Mouse (Mus musculus) heart, adult 2 months (tissue): ENCODE measurements at regions not wholly inside any gene's neighbourhood (a gene's known extent, or its start where the extent isn't known, plus 50 kb on each side); places are given as distances from the start of the nearest gene placed in this dataset.

ENCODE experiments used
- DNase-seq, 2 experiments: peaks; one replicate each; pipeline ENCODE4 v3.0.0; 2021
- H3K27ac ChIP-seq: fragments of 200-600 bp; 2 replicates; pipeline ENCODE4 v1.8.1; 2022
- H3K27me3 ChIP-seq: fragments of 200-500 bp; 2 replicates; pipeline ENCODE4 v1.6.1; 2012; ENCODE audit warnings: mild to moderate bottlenecking, low read length, inconsistent platforms, mixed read lengths; ENCODE audit not compliant: control insufficient read depth, insufficient read depth
- H3K36me3 ChIP-seq: fragments of 200-500 bp; 2 replicates; pipeline ENCODE4 v1.6.1; 2012; ENCODE audit warnings: low read length, inconsistent platforms; ENCODE audit not compliant: control insufficient read depth, insufficient read depth
- H3K4me1 ChIP-seq: fragments of 200-500 bp; 2 replicates; pipeline ENCODE4 v1.6.1; 2011; ENCODE audit warnings: low read length; ENCODE audit not compliant: control insufficient read depth, insufficient read depth
- H3K4me3 ChIP-seq: fragments of 200-600 bp; 2 replicates; pipeline ENCODE4 v1.8.1; 2022
- H3K79me2 ChIP-seq: fragments of 200-500 bp; replicated peaks from 2 replicates; pipeline ENCODE4 v1.6.1; 2012; ENCODE audit warnings: mild to moderate bottlenecking, inconsistent platforms, low read length, moderate library complexity, mixed read lengths; ENCODE audit not compliant: control insufficient read depth, insufficient read depth
- H3K9ac ChIP-seq: fragments of 200-500 bp; 2 replicates; pipeline ENCODE4 v1.6.1; 2012; ENCODE audit warnings: low read depth, mild to moderate bottlenecking, control low read depth, inconsistent platforms, low read length, mixed read lengths
- CTCF ChIP-seq: fragments of 200-600 bp; IDR thresholded peaks from 2 replicates; pipeline ENCODE4 v1.8.1; 2022; ENCODE audit warnings: antibody characterized with exemption, mild to moderate bottlenecking, moderate library complexity
- EP300 ChIP-seq: fragments of 200-500 bp; IDR thresholded peaks from 2 replicates; pipeline ENCODE4 v1.6.1; 2011; ENCODE audit warnings: low read depth, low read length, control low read depth; ENCODE audit not compliant: insufficient read depth
- POLR2A ChIP-seq: fragments of 200-500 bp; IDR thresholded peaks from 2 replicates; pipeline ENCODE4 v1.6.1; 2011; ENCODE audit warnings: mild to moderate bottlenecking, low read depth, low read length, control low read depth; ENCODE audit not compliant: insufficient read depth
- WGBS: fragments of 180-500 bp; shearing (Covaris S2); methylation state at CpG from one replicate; pipeline ENCODE4 v1.1.7; 2018; 5-methylcytosine and 5-hydroxymethylcytosine counted together
- intact Hi-C: fragments of 180-260 bp; cut with DNase I; formaldehyde crosslinking; loops from one replicate; pipeline ENCODE4 v1.15.1; 2025

DNA sequence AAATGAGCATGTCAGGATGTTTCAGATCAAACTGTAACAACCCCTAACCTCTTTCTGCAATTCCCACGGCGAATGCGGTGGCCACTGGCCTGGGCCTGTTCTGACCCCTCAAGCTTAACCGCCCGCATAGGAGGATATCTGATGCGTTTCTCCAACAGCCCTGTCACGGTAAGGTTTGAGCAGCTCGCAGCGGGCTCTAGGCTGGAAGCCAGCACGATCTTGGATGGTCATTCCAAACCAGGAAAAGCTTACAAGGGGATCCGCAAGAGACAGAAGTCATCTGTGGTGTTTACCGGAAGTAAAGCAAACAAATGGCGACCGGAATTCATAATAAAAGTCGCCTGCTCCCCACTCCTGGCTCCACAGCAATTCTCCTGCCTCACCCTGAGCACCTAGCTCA, 281.7 kb downstream of the Pdcd6ip start:
- Histone ChIP-seq H3K4me3 (no peak overlapping the region), H3K27ac (no peak overlapping the region), H3K36me3 (no peaks in the 10 kb centered on the region), H3K4me1 (no peaks in the 10 kb centered on the region), H3K27me3 (no peaks in the 10 kb centered on the region), H3K9ac (no peak overlapping the region), H3K79me2 (no peaks in the 10 kb centered on the region)
- WGBS: 89% methylated on average over 15 of the region's 15 CpGs
- no peak for DNase-seq
- intact Hi-C loops: no loop called here
- no peak for TF ChIP-seq EP300
- no peak for TF ChIP-seq POLR2A
- no peak for TF ChIP-seq CTCF

DNA sequence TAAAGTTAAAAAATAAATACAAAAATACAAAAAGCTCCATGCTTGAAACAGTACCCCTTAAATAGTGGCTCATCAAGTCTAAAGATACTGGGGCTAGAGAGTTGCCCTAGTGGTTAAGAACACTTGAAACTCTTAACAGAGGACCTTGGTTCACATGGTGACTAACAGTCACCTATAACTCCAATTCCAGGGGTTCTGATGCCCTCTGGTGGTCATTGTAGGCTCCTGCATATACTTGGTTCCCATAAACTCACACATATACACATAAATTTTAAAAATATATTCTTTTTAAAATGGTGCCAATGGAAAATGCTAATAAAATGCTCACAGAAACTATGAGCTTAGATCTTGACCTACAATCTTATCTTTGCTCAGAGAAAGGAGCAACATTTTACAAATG, 286.4 kb downstream of the Pdcd6ip start:
- Histone ChIP-seq H3K36me3 (no peaks in the 10 kb centered on the region), H3K27ac (no peak overlapping the region), H3K27me3 (no peaks in the 10 kb centered on the region), H3K79me2 (no peaks in the 10 kb centered on the region), H3K4me1 (no peaks in the 10 kb centered on the region), H3K9ac (no peak overlapping the region), H3K4me3 (no peak overlapping the region)
- TF ChIP-seq CTCF: peak; percentile 35
- TF ChIP-seq POLR2A: no peak
- TF ChIP-seq EP300: no peak
- no peak for DNase-seq
- intact Hi-C loops: loop anchor here (2.0 kb wide), 1 partner anchor 207 kb away; no protein-coding TSS in a partner anchor

- TF ChIP-seq POLR2A (no peak), EP300 (no peak), CTCF (no peak)
- intact Hi-C loops: loop anchor here (2.0 kb wide), 1 partner anchor 208 kb away; no protein-coding TSS in a partner anchor
- WGBS: 90% methylated on average over 7 of the region's 7 CpGs
These were observed 286.9 kb downstream of the Pdcd6ip start for GRCm38 (mm10) chr9:113421121-113421520.

DNA sequence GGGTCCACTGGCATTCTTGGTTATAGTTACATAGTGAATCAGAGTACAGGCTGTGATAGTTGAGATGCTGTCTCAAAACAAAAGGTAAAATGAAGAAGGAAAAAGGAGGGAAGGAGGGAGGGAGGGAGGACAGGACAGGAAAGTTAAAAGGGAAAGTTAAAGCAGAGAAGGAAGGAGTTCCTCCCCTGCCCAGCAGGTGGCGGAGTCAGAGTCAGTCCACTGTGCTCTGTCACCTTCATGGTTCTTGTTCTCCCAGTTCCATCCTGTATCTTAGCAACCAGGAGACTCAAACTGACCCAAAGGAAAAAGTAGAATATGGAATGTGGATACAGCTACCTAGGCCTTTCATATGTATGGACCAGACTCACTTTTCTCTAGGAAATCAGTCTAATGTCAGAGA, 288.3 kb downstream of the Pdcd6ip start:
- Histone ChIP-seq H3K79me2 (no peaks in the 10 kb centered on the region), H3K27me3 (no peaks in the 10 kb centered on the region), H3K36me3 (no peaks in the 10 kb centered on the region), H3K4me3 (no peak overlapping the region), H3K9ac (no peak overlapping the region), H3K27ac (no peak overlapping the region), H3K4me1 (no peaks in the 10 kb centered on the region)
- TF ChIP-seq POLR2A: no peak
- peak; percentile 68 for TF ChIP-seq CTCF
- no peak for TF ChIP-seq EP300
- intact Hi-C loops: loop anchor here (2.0 kb wide), 1 partner anchor 209 kb away; no protein-coding TSS in a partner anchor
- no peak for DNase-seq
- WGBS: 94% methylated on average over 1 of the region's 1 CpGs

More at GRCm38 (mm10) chr9:113421121-113421520, 286.9 kb downstream of the Pdcd6ip start:
- H3K4me1 ChIP-seq: no peaks in the 10 kb centered on the region
- H3K27ac ChIP-seq: no peak overlapping the region
- DNase-seq: no peak
- H3K9ac ChIP-seq: no peak overlapping the region
- H3K27me3 ChIP-seq: no peaks in the 10 kb centered on the region
- H3K36me3 ChIP-seq: no peaks in the 10 kb centered on the region
- no peaks in the 10 kb centered on the region for H3K79me2 ChIP-seq
- no peak overlapping the region for H3K4me3 ChIP-seq

DNA sequence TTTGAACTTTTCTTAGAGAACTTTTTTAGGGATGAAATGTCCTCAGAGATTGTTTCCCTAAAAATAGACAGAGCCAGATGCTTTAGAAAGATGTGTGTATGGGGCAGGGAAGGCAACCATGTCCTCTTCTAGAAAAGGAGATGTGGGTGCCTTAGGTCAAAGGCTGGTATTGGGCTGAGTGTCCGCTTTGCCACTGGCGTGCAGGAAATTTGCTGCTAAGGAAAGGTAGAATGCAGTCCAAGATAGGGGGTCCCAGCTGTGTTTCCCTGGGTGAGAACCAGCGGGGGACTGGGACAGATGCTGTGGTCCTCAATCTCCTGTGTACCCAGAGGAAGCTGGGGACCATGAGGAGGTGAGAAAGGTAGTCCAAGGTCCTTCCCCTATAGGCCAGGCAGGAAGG, 291.0 kb downstream of the Pdcd6ip start:
- H3K79me2 ChIP-seq: no peaks in the 10 kb centered on the region
- H3K4me1 ChIP-seq: no peaks in the 10 kb centered on the region
- intact Hi-C loops: no loop called here
- no peak for DNase-seq
- TF ChIP-seq CTCF: no peak
- TF ChIP-seq POLR2A: no peak
- H3K4me3 ChIP-seq: no peak overlapping the region
- no peaks in the 10 kb centered on the region for H3K27me3 ChIP-seq
- WGBS: 85% methylated on average over 3 of the region's 3 CpGs
- no peak overlapping the region for H3K27ac ChIP-seq
- H3K36me3 ChIP-seq: no peaks in the 10 kb centered on the region
- H3K9ac ChIP-seq: no peak overlapping the region

GRCm38 (mm10) chr9:113415511-113415931, 292.5 kb downstream of the Pdcd6ip start:
- H3K27ac ChIP-seq: no peak overlapping the region
- 35% methylated on average over 5 of the region's 5 CpGs for WGBS
- DNase-seq: no peak
- no peaks in the 10 kb centered on the region for H3K36me3 ChIP-seq
- no peaks in the 10 kb centered on the region for H3K27me3 ChIP-seq
- H3K4me1 ChIP-seq: no peaks in the 10 kb centered on the region
- H3K9ac ChIP-seq: no peak overlapping the region
- H3K4me3 ChIP-seq: no peak overlapping the region
- no peaks in the 10 kb centered on the region for H3K79me2 ChIP-seq
- intact Hi-C loops: no loop called here
- no peak for TF ChIP-seq CTCF
- TF ChIP-seq POLR2A: no peak
- TF ChIP-seq EP300: no peak

DNA sequence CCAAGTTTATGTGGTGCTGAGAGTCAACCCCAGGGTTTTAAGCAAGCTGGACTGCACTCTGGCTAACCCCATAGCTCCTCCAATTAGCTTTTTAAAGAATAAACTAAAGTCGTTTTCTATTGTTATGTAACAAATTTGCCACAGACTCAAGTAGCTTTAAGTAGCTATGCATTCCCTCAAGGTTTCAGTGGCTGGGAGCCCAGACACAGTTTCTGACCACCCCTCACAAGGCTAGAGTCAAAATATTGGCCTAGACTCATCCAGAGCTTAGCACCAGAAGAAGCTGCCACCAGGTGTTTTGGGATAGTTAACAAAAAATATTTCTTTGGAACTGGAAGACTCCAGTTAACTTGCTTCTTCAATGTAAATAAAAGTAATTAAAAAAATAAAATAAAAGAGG, 293.4 kb downstream of the Pdcd6ip start:
- Histone ChIP-seq H3K4me1 (no peaks in the 10 kb centered on the region), H3K4me3 (no peak overlapping the region), H3K79me2 (no peaks in the 10 kb centered on the region), H3K36me3 (no peaks in the 10 kb centered on the region), H3K27me3 (no peaks in the 10 kb centered on the region), H3K9ac (no peak overlapping the region), H3K27ac (no peak overlapping the region)
- intact Hi-C loops: no loop called here
- no peak for TF ChIP-seq EP300
- no peak for TF ChIP-seq POLR2A
- TF ChIP-seq CTCF: no peak
- DNase-seq: no peak
- WGBS: 36% methylated on average over 1 of the region's 1 CpGs
